Mouse (Mus musculus): Measurements from ENCODE around the gene Amotl1. TPM values are rescaled to one million over a fixed set of nuclear protein-coding genes. Genes with fewer than 3 reads are reported as not detected.

Amotl1 gene
- under 1 TPM; 0.09 to 0.11 TPM for total RNA-seq (2023)

GRCm38 (mm10) chr9:14644956-14645355 lies at the start of gene Amotl1:
Amotl1 (minus strand) TSS chr9:14645056.

GRCm38 (mm10) chr9:14500023-14500915 lies 144.6 kb downstream of the Amotl1 start, which contains the start of the genes Kdm4d and Cwc15:
Kdm4d (minus strand) TSS chr9:14500482.
Cwc15 (plus strand) TSS chr9:14500617.

Other genes starting within 250 kb of the Amotl1 start
- under 1 TPM in 1 of 2 experiments, not detected in 1; 0.22 TPM for gene Kdm4d, start 144.6 kb downstream of the Amotl1 start, total RNA-seq (2023)
- gene Cwc15, start 144.4 kb downstream of the Amotl1 start, total RNA-seq (2023), result 10 to 100 TPM; 70.0 to 95.0 TPM
- gene Piwil4, start 95.7 kb upstream of the Amotl1 start, total RNA-seq (2023), result not detected
- 1 to 10 TPM; 8.2 to 8.6 TPM for gene Fut4, start 107.3 kb upstream of the Amotl1 start, total RNA-seq (2023)
- gene 1700012B09Rik, start 126.0 kb upstream of the Amotl1 start, total RNA-seq (2023), result 1 to 10 TPM; 2.4 to 3.6 TPM
- gene Mre11a, start 139.6 kb upstream of the Amotl1 start, total RNA-seq (2023), result 10 to 100 TPM; 26.4 to 26.5 TPM
- 10 to 100 TPM; 11.5 to 16.3 TPM for gene Ankrd49, start 139.8 kb upstream of the Amotl1 start, total RNA-seq (2023)
- not detected for gene Gpr83, start 215.2 kb upstream of the Amotl1 start, total RNA-seq (2023)

Data from neutrophil, adult 59 days (primary cell).